Mouse (Mus musculus) gastrocnemius, postnatal 25 days (tissue): ENCODE measurements around the gene Gm28035. TPM values are rescaled to one million over a fixed set of nuclear protein-coding genes. Genes with fewer than 3 reads are reported as not detected.

ENCODE experiments used
- DNase-seq: peaks from one replicate; pipeline ENCODE4 v3.0.0; 2022
- total RNA-seq, 2 experiments: library from RNA; stranded (reverse); gene quantifications; 1 replicate in 1 of 2; 2 replicates in 1 of 2; pipeline ENCODE4 v1.2.3; 2021

Gm28035 gene
- total RNA-seq, 2 experiments from 2014 or later = 0.64 to 1.2 TPM

DNA sequence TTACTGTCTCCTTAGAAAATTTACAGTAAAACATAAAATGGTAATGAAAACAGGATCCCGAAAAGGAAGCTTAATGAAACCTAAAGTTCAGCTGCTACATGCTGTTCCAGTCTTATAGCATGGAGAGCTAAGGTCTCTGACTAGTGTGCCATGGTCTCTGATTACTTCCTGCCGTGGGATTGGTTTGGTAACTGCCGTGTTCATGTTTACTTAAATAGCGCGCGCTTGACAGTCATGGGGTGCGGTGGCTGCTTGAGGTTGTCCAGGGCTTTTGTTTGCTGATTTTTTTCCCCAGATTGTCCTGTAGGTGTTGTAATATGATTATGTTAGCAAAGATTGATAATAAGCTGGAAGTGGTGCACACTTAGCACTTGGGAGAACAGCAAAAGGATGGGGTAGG, 65.7 kb downstream of the Gm28035 start:
- DNase-seq = no peak

DNA sequence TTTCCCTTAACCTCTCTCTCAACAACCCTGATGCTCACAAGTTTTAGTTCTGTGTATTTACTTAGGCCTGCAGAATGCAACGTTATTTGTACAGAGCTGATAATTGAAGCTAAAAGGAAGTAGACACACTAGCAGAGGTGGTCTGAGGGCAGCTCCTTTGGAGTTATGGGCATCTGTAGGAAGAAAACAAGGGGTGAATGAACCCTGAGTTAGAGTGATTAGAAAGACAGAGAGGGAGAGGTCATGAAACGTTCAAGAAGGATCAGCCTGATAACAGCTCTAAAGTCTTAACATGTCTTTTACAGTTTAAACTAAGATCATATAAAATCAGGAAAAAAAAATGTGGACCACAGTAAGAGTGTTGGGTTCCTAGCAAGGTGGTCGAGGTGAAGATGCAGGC, 69.0 kb downstream of the Gm28035 start:
- no peak for DNase-seq

DNA sequence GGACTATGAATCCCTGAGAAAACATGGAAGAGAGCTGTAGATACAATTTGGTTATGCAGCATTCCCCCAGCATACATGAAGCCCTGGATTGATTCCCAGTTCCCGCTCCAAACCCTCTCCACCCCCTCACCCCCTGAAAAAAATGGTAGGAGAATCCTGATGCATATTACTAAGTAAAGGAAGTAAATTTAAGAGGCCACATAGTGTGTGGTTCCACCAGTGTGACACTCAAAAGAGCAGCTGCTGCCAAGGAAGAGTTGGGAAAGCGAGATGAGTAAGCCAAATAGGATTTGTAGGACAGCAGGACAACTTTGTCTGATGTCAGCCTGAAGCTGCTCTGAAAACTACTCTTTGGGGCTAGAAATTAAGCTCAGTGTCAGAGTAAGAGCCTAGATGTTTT, 71.1 kb downstream of the Gm28035 start:
- no peak for DNase-seq

DNA sequence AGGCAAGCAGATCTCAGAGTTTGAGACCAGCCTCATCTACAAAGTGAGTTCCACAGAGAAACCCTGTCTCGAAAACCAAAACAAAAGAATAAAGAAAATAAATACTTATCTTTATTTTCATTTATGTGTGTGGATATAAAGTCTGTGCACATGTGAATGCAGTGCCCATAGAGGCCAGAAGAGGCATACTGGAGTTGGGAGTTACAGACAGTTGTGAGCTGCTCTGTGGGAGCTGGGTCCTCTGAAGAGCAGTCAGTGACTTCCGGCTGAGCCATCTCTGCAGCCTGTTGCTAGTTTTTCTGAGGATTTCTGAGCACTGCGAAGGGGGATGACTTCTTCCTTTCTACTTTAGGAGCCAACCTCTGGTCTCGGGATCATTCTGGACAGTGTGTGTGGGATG, 75.8 kb downstream of the Gm28035 start:
- DNase-seq = no peak

DNA sequence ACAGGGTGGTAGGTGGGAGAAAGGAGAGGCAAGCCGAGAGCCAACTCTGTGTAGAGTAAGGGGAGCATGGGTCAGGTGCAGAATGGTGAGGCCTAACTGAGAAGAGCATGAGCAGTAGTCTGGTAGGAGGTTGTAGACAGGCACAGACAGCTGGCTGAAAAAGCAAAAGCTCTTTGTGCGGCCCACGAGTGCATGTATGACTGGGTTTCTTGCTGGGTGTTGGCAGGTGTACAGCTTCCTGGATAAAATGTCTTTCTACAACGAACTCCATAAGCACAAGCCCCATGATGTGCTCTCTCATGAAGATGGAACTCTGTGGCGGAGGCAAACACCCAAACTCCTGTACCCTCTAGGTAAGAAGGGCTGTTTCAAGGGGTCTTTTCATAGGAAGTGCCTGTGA, 76.6 kb downstream of the Gm28035 start:
- no peak for DNase-seq

DNA sequence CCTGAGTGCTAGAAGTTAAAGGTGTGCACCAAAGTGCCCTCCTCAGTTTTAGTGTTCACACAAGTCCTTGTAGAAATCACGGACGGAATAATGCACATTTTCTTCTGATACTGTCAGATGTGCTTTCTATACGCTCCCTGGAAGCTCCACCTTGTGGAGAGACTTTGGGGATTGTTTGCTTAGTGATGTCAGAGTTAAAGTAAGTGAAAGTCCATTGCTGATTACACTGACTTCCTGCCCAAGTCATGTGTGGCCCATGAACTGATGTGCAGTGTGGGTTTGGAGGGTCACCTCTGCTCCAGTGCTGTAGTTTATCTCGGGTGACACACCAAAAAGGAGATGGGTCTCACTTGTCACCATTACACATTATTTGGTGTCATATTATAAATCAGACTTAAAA, 78.9 kb downstream of the Gm28035 start:
- DNase-seq = no peak

DNA sequence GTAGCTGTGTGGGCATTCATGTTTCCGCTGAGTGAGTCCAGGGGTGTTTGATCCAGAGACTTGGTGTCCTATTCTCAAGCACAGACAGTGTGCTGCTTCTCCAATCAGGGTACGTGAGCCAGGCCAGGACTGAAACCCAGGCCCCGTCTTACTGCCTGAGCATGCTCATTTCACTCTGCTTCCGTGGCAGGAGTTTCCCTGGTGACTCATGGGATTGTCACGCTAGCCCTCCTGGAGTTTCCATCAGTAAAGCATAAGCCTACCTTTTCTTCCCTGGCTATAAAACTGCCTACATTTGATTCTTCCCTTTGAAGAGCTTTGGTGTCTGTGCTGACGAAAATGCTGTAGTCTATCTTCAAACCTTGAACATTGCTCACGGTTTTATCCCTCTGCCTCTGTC, 82.7 kb downstream of the Gm28035 start:
- DNase-seq = no peak

DNA sequence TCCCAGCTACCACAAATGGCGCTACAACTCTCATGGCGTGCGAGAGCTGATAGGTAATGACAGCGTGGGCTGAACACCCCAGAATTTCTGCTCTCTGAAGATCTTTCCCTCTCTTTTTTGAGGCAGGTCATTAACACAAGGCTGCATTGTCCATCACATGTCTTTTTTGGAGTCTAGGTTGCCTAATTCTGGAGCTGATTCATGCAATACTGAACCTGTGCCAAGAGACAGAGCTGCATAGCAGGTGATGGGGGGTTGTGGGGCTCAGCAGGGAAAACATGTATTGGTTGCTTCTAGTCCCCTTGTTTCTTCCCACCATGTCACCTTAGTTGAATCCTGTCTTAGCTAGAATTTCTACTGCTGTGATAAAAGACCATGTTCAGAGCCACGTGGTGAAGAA, 84.9 kb downstream of the Gm28035 start:
- no peak for DNase-seq

DNA sequence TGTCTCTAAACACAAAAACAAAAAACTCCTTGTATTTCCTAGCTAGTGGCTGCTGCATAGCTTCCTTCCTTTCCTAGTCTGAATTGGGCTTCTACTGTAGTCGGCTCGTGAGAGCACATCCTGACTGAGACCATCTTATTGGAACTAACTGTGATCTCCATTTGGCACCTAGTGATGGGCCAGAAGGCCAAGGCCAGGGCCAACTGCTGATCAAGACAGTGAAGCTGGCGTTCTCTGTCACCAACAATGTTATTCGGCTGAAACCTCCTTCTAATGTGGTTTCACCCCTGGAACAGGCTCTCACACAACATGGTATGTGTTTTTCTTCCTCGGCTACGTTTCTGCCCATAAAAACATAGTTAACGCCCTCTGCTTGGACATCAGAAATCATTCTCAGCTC, 86.9 kb downstream of the Gm28035 start:
- no peak for DNase-seq

DNA sequence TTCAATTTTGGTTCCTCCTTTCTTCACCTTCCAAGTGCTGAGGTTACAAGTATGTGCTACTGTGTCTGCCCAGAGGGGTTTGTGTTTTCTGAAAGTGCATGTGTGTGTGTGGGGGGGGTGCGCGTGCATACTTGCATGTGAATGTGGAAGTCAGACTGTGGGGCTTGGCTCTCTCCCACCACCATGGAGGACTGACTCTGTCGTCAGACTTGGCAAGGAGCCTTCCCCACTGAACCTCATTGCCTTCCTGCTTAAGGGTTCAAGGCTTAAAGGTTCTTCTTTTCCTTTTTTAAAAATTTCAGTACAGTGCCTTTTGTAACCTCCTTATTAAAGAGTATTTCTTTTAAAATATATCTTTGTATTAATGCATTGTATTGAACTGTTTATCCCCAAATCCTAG, 88.4 kb downstream of the Gm28035 start:
- DNase-seq = no peak

Other genes starting within 250 kb of the Gm28035 start
- gene Wdr34, start 191.7 kb upstream of the Gm28035 start, total RNA-seq = 1 to 10 TPM; 3.3 to 3.4 TPM
- 10 to 100 TPM; 75.4 to 85.1 TPM for gene Set, start 183.2 kb upstream of the Gm28035 start, total RNA-seq
- 1 to 10 TPM; 3.8 to 5.4 TPM for gene Pkn3, start 162.9 kb upstream of the Gm28035 start, total RNA-seq
- 1 to 10 TPM; 2.4 to 3.1 TPM for gene Zdhhc12, start 146.9 kb upstream of the Gm28035 start, total RNA-seq
- gene Zer1, start 116.0 kb upstream of the Gm28035 start, total RNA-seq = 10 to 100 TPM; 20.1 to 20.3 TPM
- gene Tbc1d13, start 106.8 kb upstream of the Gm28035 start, total RNA-seq = 10 to 100 TPM; 12.2 to 13.5 TPM
- 10 to 100 TPM; 56.2 to 62.1 TPM for gene Endog, start 69.1 kb upstream of the Gm28035 start, total RNA-seq
- gene Spout1, start 62.1 kb upstream of the Gm28035 start, total RNA-seq = 1 to 10 TPM; 4.3 to 4.8 TPM
- 10 to 100 TPM; 22.9 to 24.6 TPM for gene Kyat1, start 34.7 kb upstream of the Gm28035 start, total RNA-seq
- gene Lrrc8a, start 2.9 kb upstream of the Gm28035 start, total RNA-seq = 10 to 100 TPM; 16.2 to 17.1 TPM
- gene Phyhd1, start 25.6 kb downstream of the Gm28035 start, total RNA-seq = 10 to 100 TPM in 1 of 2 experiments, 1 to 10 TPM in 1; 8.4 to 19.5 TPM
- not detected for gene Gm28038, start 40.5 kb downstream of the Gm28035 start, total RNA-seq
- 10 to 100 TPM; 18.2 to 20.0 TPM for gene Dolk, start 45.8 kb downstream of the Gm28035 start, total RNA-seq
- gene Nup188, start 45.8 kb downstream of the Gm28035 start, total RNA-seq = 1 to 10 TPM; 7.8 to 9.9 TPM
- gene Sh3glb2, start 118.8 kb downstream of the Gm28035 start, total RNA-seq = 10 to 100 TPM; 16.2 to 21.2 TPM
- 10 to 100 TPM; 22.8 to 23.8 TPM for gene Miga2, start 123.7 kb downstream of the Gm28035 start, total RNA-seq
- gene Dolpp1, start 151.7 kb downstream of the Gm28035 start, total RNA-seq = 1 to 10 TPM; 5.2 to 6.8 TPM
- gene Crat, start 175.2 kb downstream of the Gm28035 start, total RNA-seq = 100 to 1,000 TPM; 315 to 363 TPM
- gene Ptpa, start 175.5 kb downstream of the Gm28035 start, total RNA-seq = 10 to 100 TPM; 67.1 to 68.5 TPM
- gene Ier5l, start 233.7 kb downstream of the Gm28035 start, total RNA-seq = 1 to 10 TPM; 2.1 to 2.5 TPM